ENCODE assay signal across 20 mouse cellular contexts in the genomic region with DNA sequence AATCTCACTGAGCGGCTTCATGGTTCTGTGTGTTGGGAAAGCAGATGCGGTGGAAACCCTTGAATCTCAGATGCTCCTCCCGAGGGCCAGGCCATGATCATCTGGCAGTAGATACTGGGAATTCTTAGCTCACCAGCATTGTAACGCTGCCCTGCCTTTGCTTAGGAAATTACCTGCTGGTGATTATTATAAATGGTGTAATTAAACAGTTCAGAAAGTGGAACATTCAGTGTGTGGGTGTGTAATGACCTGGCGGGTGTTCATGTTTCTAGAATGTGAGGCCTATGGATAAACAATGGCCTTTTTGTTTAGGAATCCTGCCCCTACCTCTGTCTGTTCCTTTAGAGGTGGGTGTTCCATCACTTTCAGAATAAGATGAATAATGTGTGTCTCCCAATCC.
"Had no signal": no experiment of that assay in that cellular context is flagged by ENCODE, and none has a peak within 500 bp of the region (broad histone marks: within the 10 kb centered on the region; RNA-seq: fewer than 3 reads in every experiment).

No protein-coding gene starts in this region.

- H3K27me3 ChIP-seq: lung, embryonic 15.5 days; midbrain, embryonic 12.5 days; neural tube, embryonic 13.5 days; neural tube, embryonic 15.5 days had no signal

- H3K4me2 ChIP-seq: lung, embryonic 15.5 days; midbrain, embryonic 12.5 days; neural tube, embryonic 13.5 days; neural tube, embryonic 15.5 days had no signal

- H3K4me3 ChIP-seq: lung, embryonic 15.5 days; midbrain, embryonic 10.5 days; midbrain, embryonic 12.5 days; myocyte; neural tube, embryonic 13.5 days; neural tube, embryonic 15.5 days had no signal

- ATAC-seq: liver, postnatal 0 days; lung, postnatal 0 days; midbrain, embryonic 16.5 days had no signal

- H3K27ac ChIP-seq: lung, embryonic 15.5 days; midbrain, embryonic 10.5 days; midbrain, embryonic 12.5 days; neural tube, embryonic 13.5 days; neural tube, embryonic 15.5 days had no signal

- H3K9ac ChIP-seq: liver, postnatal 0 days; lung, embryonic 15.5 days; midbrain, embryonic 12.5 days; neural tube, embryonic 13.5 days; neural tube, embryonic 15.5 days had no signal

- H3K4me1 ChIP-seq: lung, embryonic 15.5 days; midbrain, embryonic 12.5 days had no signal

- DNase-seq: liver, postnatal 0 days; lung, adult 2 months; lung, postnatal 4 days; midbrain, embryonic 14.5 days; retina, postnatal 1 day; right cerebral cortex, adult 18-20 months; right cerebral cortex, postnatal 25 days; right cerebral cortex, postnatal 4 days; spleen, adult 18-20 months; thymus, adult 18-20 months; thymus, postnatal 14 days; thymus, postnatal 36 days had no signal

- H3K36me3 ChIP-seq: lung, embryonic 15.5 days; midbrain, embryonic 10.5 days; midbrain, embryonic 12.5 days; neural tube, embryonic 13.5 days; neural tube, embryonic 15.5 days had no signal

- H3K9me3 ChIP-seq: lung, embryonic 15.5 days; midbrain, embryonic 10.5 days; midbrain, embryonic 12.5 days; neural tube, embryonic 13.5 days; neural tube, embryonic 15.5 days had no signal
